In genomic region chr17:63402741-63403681, GRCm38 (mm10) we compare ENCODE assay signal across 8 mouse cellular contexts.
DNase-seq lines count a peak whose midpoint lies in the region; ATAC-seq lines count a peak whose summit lies in the region.

No protein-coding gene starts in this region.

- H3K9me3 ChIP-seq in forebrain, embryonic 15.5 days, result no peaks in the 10 kb centered on the region
- no peaks in the 10 kb centered on the region for H3K9me3 ChIP-seq in forebrain, embryonic 10.5 days
- H3K9me3 ChIP-seq in heart, embryonic 15.5 days (replicated peaks), result no peaks in the 10 kb centered on the region
- no peaks in the 10 kb centered on the region for H3K9me3 ChIP-seq in limb, embryonic 10.5 days (replicated peaks)

- H3K9ac ChIP-seq in forebrain, embryonic 15.5 days (replicated peaks), result no peak overlapping the region
- no peak overlapping the region for H3K9ac ChIP-seq in heart, embryonic 15.5 days

- peaks cover 30% of the 10 kb centered on the region for H3K4me1 ChIP-seq in forebrain, embryonic 15.5 days
- peaks cover 24% of the 10 kb centered on the region for H3K4me1 ChIP-seq in forebrain, embryonic 10.5 days
- peaks cover 29% of the 10 kb centered on the region for H3K4me1 ChIP-seq in heart, embryonic 15.5 days (replicated peaks)
- peaks cover 48% of the 10 kb centered on the region for H3K4me1 ChIP-seq in limb, embryonic 10.5 days

- H3K27me3 ChIP-seq in forebrain, embryonic 15.5 days, result no peaks in the 10 kb centered on the region
- H3K27me3 ChIP-seq in forebrain, embryonic 10.5 days (ENCODE audit: poor library complexity, severe bottlenecking), result no peaks in the 10 kb centered on the region
- H3K27me3 ChIP-seq in heart, embryonic 15.5 days, result no peaks in the 10 kb centered on the region
- no peaks in the 10 kb centered on the region for H3K27me3 ChIP-seq in limb, embryonic 10.5 days (ENCODE audit: low read depth, poor library complexity, severe bottlenecking)

- H3K4me3 ChIP-seq in forebrain, embryonic 15.5 days, result no peak overlapping the region
- H3K4me3 ChIP-seq in forebrain, embryonic 10.5 days, result no peak overlapping the region
- H3K4me3 ChIP-seq in heart, embryonic 15.5 days, result no peak overlapping the region
- H3K4me3 ChIP-seq in limb, embryonic 10.5 days, result no peak overlapping the region

- H3K4me2 ChIP-seq in forebrain, embryonic 15.5 days (replicated peaks), result no peak overlapping the region
- H3K4me2 ChIP-seq in heart, embryonic 15.5 days, result no peak overlapping the region

- no peak for DNase-seq in forebrain, embryonic 10.5 days (ENCODE audit: extremely low spot score, low spot score)
- DNase-seq in limb, embryonic 10.5 days (ENCODE audit: low spot score), result no peak
- peak; percentile 18 for DNase-seq in thymus, postnatal 14 days
- no peak for DNase-seq in right cerebral cortex, adult 2 months (ENCODE audit: low spot score in 2 of 2)
- no peak for DNase-seq in testis, postnatal 10 days (ENCODE audit: low spot score)

- peak; percentile 26 for ATAC-seq in forebrain, embryonic 15.5 days (replicated peaks)
- peak; percentile 15 for ATAC-seq in activated CD4-positive, CD25-positive, alpha-beta regulatory T cell, adult 4 months
- ATAC-seq in heart, embryonic 15.5 days (replicated peaks; ENCODE audit: insufficient number of reproducible peaks, insufficient read depth, low FRiP score, low read depth), result peak; percentile 47; the same call in 1 of the 2 replicates

- peak overlapping the region; percentile 12 for H3K27ac ChIP-seq in forebrain, embryonic 15.5 days (replicated peaks)
- H3K27ac ChIP-seq in forebrain, embryonic 10.5 days, result no peak overlapping the region
- peak overlapping the region; percentile 18; the same call in 1 of the 2 replicates for H3K27ac ChIP-seq in heart, embryonic 15.5 days
- peak overlapping the region; percentile 66 for H3K27ac ChIP-seq in limb, embryonic 10.5 days

- no peaks in the 10 kb centered on the region for H3K36me3 ChIP-seq in forebrain, embryonic 15.5 days
- no peaks in the 10 kb centered on the region for H3K36me3 ChIP-seq in forebrain, embryonic 10.5 days (replicated peaks)
- H3K36me3 ChIP-seq in heart, embryonic 15.5 days, result no peaks in the 10 kb centered on the region
- H3K36me3 ChIP-seq in limb, embryonic 10.5 days, result no peaks in the 10 kb centered on the region

- WGBS in forebrain, embryonic 15.5 days, result 80% methylated on average over 13 of the region's 13 CpGs
- 82% methylated on average over 13 of the region's 13 CpGs for WGBS in forebrain, embryonic 10.5 days
- 70% methylated on average over 13 of the region's 13 CpGs for WGBS in heart, embryonic 15.5 days
- WGBS in limb, embryonic 10.5 days, result 66% methylated on average over 13 of the region's 13 CpGs
